Mouse (Mus musculus) forebrain, embryonic 15.5 days (tissue): ENCODE measurements at regions not wholly inside any gene's neighbourhood (a gene's known extent, or its start where the extent isn't known, plus 50 kb on each side); places are given as distances from the start of the nearest gene placed in this dataset.

Source experiments
- ATAC-seq: fragments of 200-750 bp; cut with Nextera tagmentation; replicated peaks from 2 replicates; pipeline ENCODE4 v1.8.0; 2017; ENCODE audit warnings: mild to moderate bottlenecking, moderate TSS enrichment, moderate library complexity
- H3K27ac ChIP-seq: fragments of 300-500 bp; sonication (generic); replicated peaks from 2 replicates; pipeline ENCODE4 v1.5.1; 2015; ENCODE audit warnings: mild to moderate bottlenecking, inconsistent platforms
- H3K27me3 ChIP-seq: fragments of 300-500 bp; sonication (generic); 2 replicates; pipeline ENCODE4 v1.6.1; 2015; ENCODE audit warnings: inconsistent platforms
- H3K36me3 ChIP-seq: fragments of 300-500 bp; sonication (generic); 2 replicates; pipeline ENCODE4 v1.6.1; 2015; ENCODE audit warnings: mild to moderate bottlenecking, inconsistent platforms
- H3K4me1 ChIP-seq: fragments of 300-500 bp; sonication (generic); 2 replicates; pipeline ENCODE4 v1.6.1; 2015; ENCODE audit warnings: inconsistent platforms
- H3K4me2 ChIP-seq: fragments of 300-500 bp; sonication (generic); replicated peaks from 2 replicates; pipeline ENCODE4 v1.6.1; 2015; ENCODE audit warnings: mild to moderate bottlenecking, inconsistent platforms
- H3K4me3 ChIP-seq: fragments of 300-500 bp; sonication (generic); 2 replicates; pipeline ENCODE4 v1.5.1; 2015; ENCODE audit warnings: mild to moderate bottlenecking, inconsistent platforms
- H3K9ac ChIP-seq: fragments of 300-500 bp; sonication (generic); replicated peaks from 2 replicates; pipeline ENCODE4 v1.6.1; 2015; ENCODE audit warnings: mild to moderate bottlenecking, inconsistent platforms
- H3K9me3 ChIP-seq: fragments of 300-500 bp; sonication (generic); 2 replicates; pipeline ENCODE4 v1.6.1; 2016; ENCODE audit warnings: inconsistent platforms
- WGBS: fragments of 180-500 bp; shearing (Covaris S2); methylation state at CpG from one replicate; pipeline ENCODE4 v1.1.7; 2015; ENCODE audit warnings: mixed read lengths; 5-methylcytosine and 5-hydroxymethylcytosine counted together

- no peak for ATAC-seq
- WGBS = 90% methylated on average over 7 of the region's 7 CpGs
Observed at GRCm38 (mm10) chr3:133599731-133600130, 54.8 kb upstream of the Tet2 start.

DNA sequence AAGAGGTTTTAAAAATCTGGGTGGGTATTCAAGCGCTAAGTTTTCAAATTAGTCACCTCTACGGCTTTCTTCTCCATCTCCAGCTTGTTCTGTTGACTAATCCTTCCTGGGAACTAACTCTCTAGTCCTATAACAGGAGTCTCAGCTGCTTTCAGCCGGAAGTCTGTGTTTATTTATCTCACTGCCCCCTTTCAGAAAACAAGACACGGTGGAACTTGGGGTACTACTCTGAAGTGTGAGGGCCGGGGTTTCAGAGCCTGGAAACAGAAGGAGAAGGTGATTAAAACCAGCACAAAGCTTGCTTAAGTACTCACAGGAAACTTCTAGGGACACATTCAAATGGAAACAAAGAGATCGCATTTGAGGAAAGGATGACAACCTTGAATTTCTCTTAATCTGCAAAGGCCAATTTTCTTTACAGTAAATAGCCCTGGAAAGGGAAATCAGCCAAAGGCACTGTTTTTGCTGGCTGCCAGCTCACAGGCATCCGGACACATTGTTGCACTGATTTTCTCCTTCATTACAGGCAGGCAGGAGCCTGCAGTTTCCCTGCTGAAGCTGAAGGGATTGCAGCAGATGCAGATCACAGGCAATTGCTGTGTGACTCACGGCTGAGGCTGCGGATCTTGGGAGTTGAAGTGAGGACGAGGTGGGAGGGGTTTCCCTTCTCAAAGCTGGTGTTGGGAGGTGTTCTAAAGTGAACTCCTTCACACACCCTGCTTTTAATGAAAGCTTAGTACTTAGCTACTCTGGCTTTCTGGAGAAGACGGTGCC, 55.7 kb upstream of the Tet2 start:
- Histone ChIP-seq H3K36me3 (no peaks in the 10 kb centered on the region), H3K4me3 (no peak overlapping the region), H3K4me1 (peaks cover 12% of the 10 kb centered on the region), H3K27ac (peak overlapping the region; percentile 13), H3K9ac (no peak overlapping the region), H3K27me3 (no peaks in the 10 kb centered on the region), H3K9me3 (no peaks in the 10 kb centered on the region), H3K4me2 (peak overlapping the region; percentile 9)
- WGBS = 7% methylated on average over 11 of the region's 11 CpGs
- ATAC-seq = peak; percentile 89

More at GRCm38 (mm10) chr3:133599731-133600130, 54.8 kb upstream of the Tet2 start:
- no peaks in the 10 kb centered on the region for H3K36me3 ChIP-seq
- no peaks in the 10 kb centered on the region for H3K27me3 ChIP-seq
- H3K4me1 ChIP-seq = peaks cover 12% of the 10 kb centered on the region
- H3K4me2 ChIP-seq = no peak overlapping the region
- H3K4me3 ChIP-seq = no peak overlapping the region
- H3K9ac ChIP-seq = no peak overlapping the region
- no peak overlapping the region for H3K27ac ChIP-seq
- H3K9me3 ChIP-seq = no peaks in the 10 kb centered on the region

DNA sequence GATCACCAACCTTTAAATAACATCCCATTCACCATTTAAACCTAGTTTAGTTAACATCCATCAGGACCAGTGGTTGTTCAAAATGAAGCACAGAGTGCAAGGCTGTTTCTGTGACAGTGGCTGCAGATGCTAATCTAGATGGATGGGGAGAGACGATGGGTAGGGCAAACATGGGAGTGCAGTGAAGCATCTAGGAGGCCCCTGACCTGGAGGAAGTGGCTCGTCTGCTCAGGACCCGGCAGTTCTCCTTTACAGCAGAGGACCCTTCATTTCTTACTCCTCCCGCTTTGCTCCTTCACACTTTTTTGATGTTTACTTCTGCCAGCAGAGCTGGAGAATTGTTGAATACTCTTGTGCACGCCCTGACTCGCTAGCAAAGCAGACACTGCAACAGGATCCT, 60.5 kb upstream of the Tet2 start:
- no peaks in the 10 kb centered on the region for H3K36me3 ChIP-seq
- ATAC-seq = no peak
- H3K9me3 ChIP-seq = no peaks in the 10 kb centered on the region
- peaks cover 10% of the 10 kb centered on the region for H3K4me1 ChIP-seq
- no peak overlapping the region for H3K4me2 ChIP-seq
- no peaks in the 10 kb centered on the region for H3K27me3 ChIP-seq
- WGBS = 86% methylated on average over 6 of the region's 6 CpGs
- no peak overlapping the region for H3K27ac ChIP-seq
- H3K4me3 ChIP-seq = no peak overlapping the region
- H3K9ac ChIP-seq = no peak overlapping the region

DNA sequence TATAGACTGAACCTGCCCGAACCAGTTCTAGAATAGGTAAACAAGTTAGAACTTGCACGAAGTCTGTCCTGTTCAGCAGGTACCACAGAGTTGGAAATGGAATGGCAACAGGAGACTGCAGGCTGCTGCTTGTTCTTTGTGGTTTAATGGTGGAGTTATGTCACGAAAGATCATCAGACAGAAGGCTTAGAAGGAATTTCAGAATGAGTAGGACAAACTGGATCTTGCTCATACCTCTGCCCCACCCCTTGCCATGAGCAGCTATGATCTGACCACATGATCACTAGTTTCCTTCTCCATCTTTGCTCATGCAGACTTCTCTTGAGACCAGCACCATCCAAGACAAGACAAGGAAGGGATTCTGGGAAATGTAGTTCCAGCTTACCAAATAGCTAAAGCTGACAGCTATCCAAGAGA, 63.9 kb upstream of the Tet2 start:
- Histone ChIP-seq H3K4me2 (no peak overlapping the region), H3K27me3 (no peaks in the 10 kb centered on the region), H3K4me1 (no peaks in the 10 kb centered on the region), H3K9me3 (no peaks in the 10 kb centered on the region), H3K9ac (no peak overlapping the region), H3K27ac (no peak overlapping the region), H3K36me3 (no peaks in the 10 kb centered on the region), H3K4me3 (no peak overlapping the region)
- no peak for ATAC-seq
- 90% methylated on average over 3 of the region's 3 CpGs for WGBS

DNA sequence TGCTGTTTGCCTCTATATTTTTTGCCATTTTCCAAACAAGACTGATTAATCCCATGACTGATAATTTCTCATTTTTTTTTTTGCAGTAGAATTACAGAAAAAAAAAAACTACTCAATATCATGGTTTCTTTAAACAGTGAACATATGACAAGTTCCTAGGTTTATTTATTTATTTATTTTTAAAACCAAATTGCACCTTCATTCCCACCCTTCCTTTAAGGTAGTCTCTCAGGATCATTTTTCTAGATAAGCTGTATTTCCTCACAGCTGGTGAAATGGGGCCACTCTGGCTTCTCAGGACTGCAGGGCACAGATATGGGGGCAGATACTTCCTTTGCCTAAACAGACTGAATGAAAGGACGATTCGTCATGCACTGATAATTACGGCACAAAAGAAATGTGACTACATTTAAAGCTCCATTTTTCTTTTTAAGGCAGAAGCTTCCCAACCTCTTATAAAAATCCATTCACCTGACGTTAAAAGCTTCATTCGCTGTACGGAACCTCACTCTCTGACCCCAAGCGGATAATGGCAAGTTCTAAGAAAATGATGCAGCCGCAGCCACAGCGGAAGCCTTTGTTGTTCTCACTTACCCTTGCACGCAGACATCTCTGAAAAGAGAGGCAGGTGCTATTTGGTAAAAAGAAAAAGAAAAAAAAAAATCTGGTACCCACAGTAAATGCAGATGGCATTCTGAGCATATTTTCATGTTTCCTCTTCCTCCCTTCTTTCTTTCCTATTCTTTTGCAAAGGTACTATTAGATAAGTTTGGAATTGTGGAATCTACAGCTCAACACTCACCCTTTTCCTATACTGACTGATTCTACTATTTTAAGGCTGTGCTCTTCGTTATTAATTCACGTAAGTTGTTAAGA, 69.1 kb upstream of the Tet2 start:
- peak overlapping the region; percentile 44 for H3K27ac ChIP-seq
- peak; percentile 68 for ATAC-seq
- no peaks in the 10 kb centered on the region for H3K27me3 ChIP-seq
- peak overlapping the region; percentile 47 for H3K4me2 ChIP-seq
- no peaks in the 10 kb centered on the region for H3K36me3 ChIP-seq
- WGBS = 8% methylated on average over 12 of the region's 12 CpGs
- H3K4me1 ChIP-seq = peaks cover 10% of the 10 kb centered on the region
- no peaks in the 10 kb centered on the region for H3K9me3 ChIP-seq
- H3K9ac ChIP-seq = peak overlapping the region; percentile 33
- H3K4me3 ChIP-seq = peak overlapping the region; percentile 31

DNA sequence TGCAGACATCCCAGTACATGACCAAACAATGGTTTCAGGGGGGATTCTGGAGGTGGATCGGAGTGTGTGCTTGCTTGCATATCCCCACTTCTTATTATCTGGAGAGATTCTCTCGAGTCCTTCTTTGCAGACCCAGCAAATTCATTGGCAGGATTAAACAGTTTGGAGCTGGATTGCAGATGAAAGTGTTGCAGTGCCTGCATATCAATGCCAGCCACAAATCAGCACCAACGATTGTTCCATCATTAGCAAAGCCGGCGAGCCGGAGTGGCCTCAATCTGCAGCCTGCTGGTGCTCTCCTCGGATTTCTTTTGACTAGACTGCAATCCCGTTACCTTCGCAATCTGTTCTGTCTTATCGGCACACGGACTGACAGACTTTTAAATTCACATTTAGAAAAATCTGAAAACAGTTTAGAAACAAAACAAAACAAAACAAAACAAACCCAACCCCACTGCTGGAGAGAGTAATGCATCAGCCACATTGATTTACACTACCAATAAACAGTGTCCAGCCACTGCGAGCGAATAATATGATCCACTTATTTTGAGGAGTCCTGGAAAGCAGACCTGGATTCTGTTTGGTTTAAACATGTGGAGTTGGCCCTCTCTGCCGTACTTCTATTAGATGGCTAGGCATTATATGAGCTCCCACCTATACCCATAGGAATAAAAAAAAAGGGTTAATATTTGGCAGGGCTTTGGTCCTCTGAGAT, 69.9 kb upstream of the Tet2 start:
- ATAC-seq = peak; percentile 76
- H3K27ac ChIP-seq = peak overlapping the region; percentile 44

DNA sequence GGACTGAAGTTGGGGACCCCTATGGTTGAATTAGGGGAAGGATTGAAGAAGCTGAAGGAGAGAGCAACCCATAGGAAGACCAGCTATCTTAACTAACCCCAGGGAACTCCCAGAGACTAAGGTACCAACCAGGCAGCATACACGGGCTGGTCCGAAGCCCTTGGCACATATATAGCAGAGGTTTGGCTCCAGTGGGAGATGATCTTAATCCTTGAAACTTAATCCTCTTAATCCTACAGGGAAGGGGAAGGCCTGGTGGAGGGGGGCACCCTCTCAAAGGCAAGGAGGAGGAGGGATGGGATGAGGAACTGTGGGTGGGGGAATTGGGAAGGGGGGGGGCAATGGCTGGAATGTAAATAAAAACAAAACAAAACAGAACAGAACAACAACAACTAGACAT, 72.1 kb upstream of the Tet2 start:
- no peak overlapping the region for H3K4me3 ChIP-seq
- no peaks in the 10 kb centered on the region for H3K27me3 ChIP-seq
- ATAC-seq = no peak
- H3K9me3 ChIP-seq = no peaks in the 10 kb centered on the region
- no peaks in the 10 kb centered on the region for H3K36me3 ChIP-seq
- no peak overlapping the region for H3K4me2 ChIP-seq
- peaks cover 10% of the 10 kb centered on the region for H3K4me1 ChIP-seq
- WGBS = 30% methylated on average over 2 of the region's 2 CpGs
- no peak overlapping the region for H3K9ac ChIP-seq
- no peak overlapping the region for H3K27ac ChIP-seq

More for the DNA sequence above, 69.9 kb upstream of the Tet2 start:
- Histone ChIP-seq H3K27me3 (no peaks in the 10 kb centered on the region), H3K4me3 (peak overlapping the region; percentile 31), H3K9me3 (no peaks in the 10 kb centered on the region), H3K4me2 (peak overlapping the region; percentile 47), H3K36me3 (no peaks in the 10 kb centered on the region), H3K4me1 (peaks cover 10% of the 10 kb centered on the region), H3K9ac (peak overlapping the region; percentile 33)
- WGBS = 15% methylated on average over 14 of the region's 14 CpGs

GRCm38 (mm10) chr3:133618491-133618890, 73.6 kb upstream of the Tet2 start:
- Histone ChIP-seq H3K36me3 (no peaks in the 10 kb centered on the region), H3K9ac (no peak overlapping the region), H3K9me3 (no peaks in the 10 kb centered on the region), H3K4me2 (no peak overlapping the region), H3K27me3 (no peaks in the 10 kb centered on the region), H3K4me3 (no peak overlapping the region), H3K4me1 (peaks cover 10% of the 10 kb centered on the region), H3K27ac (no peak overlapping the region)
- WGBS = 85% methylated on average over 3 of the region's 3 CpGs
- ATAC-seq = no peak

DNA sequence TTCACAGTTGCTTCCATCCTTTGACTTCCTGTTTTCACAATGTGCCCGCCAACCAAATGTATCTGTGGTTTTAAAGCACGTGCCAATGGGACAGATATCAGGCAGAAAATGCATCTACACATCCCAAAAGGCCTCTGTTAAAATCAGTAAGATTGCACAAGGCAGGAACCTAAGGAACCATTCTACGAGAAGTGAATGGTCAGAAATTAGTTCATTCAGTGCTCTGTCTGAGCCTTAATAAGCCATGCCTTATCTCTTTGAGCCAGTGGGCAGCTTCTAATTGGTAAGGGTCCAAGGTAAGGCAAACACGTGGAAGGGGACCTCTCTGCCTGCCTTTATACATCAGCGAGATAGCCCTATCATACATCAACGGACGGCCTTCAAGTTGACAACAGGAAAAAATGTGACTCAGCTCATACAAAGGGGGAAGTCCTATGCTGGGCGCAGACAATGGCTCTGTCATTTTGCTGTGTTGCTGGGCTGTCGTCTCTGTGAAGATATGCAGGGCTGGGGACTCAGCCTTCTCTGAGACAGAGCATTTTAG, 78.3 kb upstream of the Tet2 start:
- no peak overlapping the region for H3K4me3 ChIP-seq
- WGBS = 78% methylated on average over 9 of the region's 9 CpGs

GRCm38 (mm10) chr3:133624079-133624875, 79.3 kb upstream of the Tet2 start:
- Histone ChIP-seq H3K27me3 (no peaks in the 10 kb centered on the region), H3K27ac (no peak overlapping the region), H3K4me1 (no peaks in the 10 kb centered on the region), H3K36me3 (no peaks in the 10 kb centered on the region), H3K9ac (no peak overlapping the region), H3K9me3 (no peaks in the 10 kb centered on the region), H3K4me3 (no peak overlapping the region), H3K4me2 (no peak overlapping the region)
- ATAC-seq = no peak
- WGBS = 82% methylated on average over 3 of the region's 3 CpGs

More for the DNA sequence above, 78.3 kb upstream of the Tet2 start:
- Histone ChIP-seq H3K9ac (no peak overlapping the region), H3K4me1 (no peaks in the 10 kb centered on the region), H3K27ac (no peak overlapping the region), H3K9me3 (no peaks in the 10 kb centered on the region), H3K36me3 (no peaks in the 10 kb centered on the region), H3K4me2 (no peak overlapping the region), H3K27me3 (no peaks in the 10 kb centered on the region)
- ATAC-seq = no peak

DNA sequence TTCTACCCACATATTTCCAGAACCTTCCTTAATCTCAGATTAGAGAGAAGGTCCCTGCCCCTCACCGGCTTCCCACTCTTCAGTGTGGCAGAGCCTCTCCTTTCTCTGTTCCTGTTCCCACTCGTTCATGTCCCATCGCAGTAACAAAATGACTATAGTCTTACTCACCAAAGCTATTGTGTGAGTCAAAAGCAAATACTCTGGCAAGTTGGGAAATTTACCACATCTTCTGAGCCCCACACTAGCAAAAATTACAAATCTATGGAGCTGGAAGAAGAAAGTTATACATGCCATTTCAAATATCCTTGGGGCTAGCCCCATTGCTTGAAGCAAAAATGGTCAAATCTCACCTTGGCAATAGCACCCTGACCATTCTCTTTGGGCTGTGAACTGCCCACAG, 80.1 kb upstream of the Tet2 start:
- Histone ChIP-seq H3K36me3 (no peaks in the 10 kb centered on the region), H3K9me3 (no peaks in the 10 kb centered on the region), H3K27me3 (no peaks in the 10 kb centered on the region), H3K4me2 (no peak overlapping the region), H3K4me3 (no peak overlapping the region), H3K27ac (no peak overlapping the region), H3K9ac (no peak overlapping the region), H3K4me1 (no peaks in the 10 kb centered on the region)
- no peak for ATAC-seq
- 98% methylated on average over 3 of the region's 3 CpGs for WGBS
